Mouse (Mus musculus) testis, adult 2 months (tissue): ENCODE results near the gene Otos. TPM values are rescaled to one million over a fixed set of nuclear protein-coding genes. Genes with fewer than 3 reads are reported as not detected.
A peak's percentile ranks its signal among the peaks of the same experiment; 100 is the strongest.

ENCODE experiments used
- H3K27ac ChIP-seq: fragments of 200-500 bp; 2 replicates; pipeline ENCODE4 v1.5.1; 2012; ENCODE audit warnings: low read depth, low read length; ENCODE audit not compliant: control insufficient read depth, insufficient read depth
- H3K27me3 ChIP-seq: fragments of 200-500 bp; 2 replicates; pipeline ENCODE4 v1.6.1; 2012; ENCODE audit warnings: mild to moderate bottlenecking, low read length, moderate library complexity; ENCODE audit not compliant: control insufficient read depth, insufficient read depth
- H3K36me3 ChIP-seq: fragments of 200-500 bp; 2 replicates; pipeline ENCODE4 v1.6.1; 2012; ENCODE audit warnings: mild to moderate bottlenecking, low read length; ENCODE audit not compliant: control insufficient read depth, insufficient read depth
- H3K4me1 ChIP-seq: fragments of 200-500 bp; 2 replicates; pipeline ENCODE4 v1.6.1; 2012; ENCODE audit warnings: low read length; ENCODE audit not compliant: control insufficient read depth, insufficient read depth
- H3K4me3 ChIP-seq: fragments of 200-500 bp; 2 replicates; pipeline ENCODE4 v1.5.1; 2012; ENCODE audit warnings: low read depth, mild to moderate bottlenecking, low read length, moderate library complexity, mixed read lengths; ENCODE audit not compliant: control insufficient read depth
- CTCF ChIP-seq: fragments of 200-500 bp; IDR thresholded peaks from 2 replicates; pipeline ENCODE4 v1.5.1; 2012; ENCODE audit warnings: low read depth, mild to moderate bottlenecking, inconsistent platforms, low read length, moderate library complexity; ENCODE audit not compliant: control insufficient read depth, insufficient read depth, insufficient replicate concordance
- POLR2A ChIP-seq: fragments of 200-500 bp; IDR thresholded peaks from 2 replicates; pipeline ENCODE4 v1.6.1; 2012; ENCODE audit warnings: low read depth, mild to moderate bottlenecking, inconsistent platforms, low read length, moderate library complexity; ENCODE audit not compliant: control insufficient read depth
- polyA plus RNA-seq: library from polyadenylated mRNA; depleted of rRNA; stranded (reverse); fragments of >200 nt; gene quantifications from 2 replicates; pipeline ENCODE4 v1.2.3, GENCODE M21; 2012

Otos gene
- polyA plus RNA-seq, 1 experiment = not detected

GRCm38 (mm10) chr1:92646601-92647000, 2.0 kb downstream of the Otos start:
- Histone ChIP-seq H3K4me1 (peaks cover 11% of the 10 kb centered on the region), H3K27me3 (no peaks in the 10 kb centered on the region), H3K27ac (no peak overlapping the region), H3K36me3 (no peaks in the 10 kb centered on the region), H3K4me3 (no peak overlapping the region)
- TF ChIP-seq POLR2A (no peak), CTCF (no peak)

GRCm38 (mm10) chr1:92646111-92646510, 2.5 kb downstream of the Otos start:
- H3K4me3 ChIP-seq = no peak overlapping the region
- H3K27me3 ChIP-seq = no peaks in the 10 kb centered on the region
- TF ChIP-seq CTCF = no peak
- no peak for TF ChIP-seq POLR2A
- H3K36me3 ChIP-seq = no peaks in the 10 kb centered on the region
- no peak overlapping the region for H3K27ac ChIP-seq
- H3K4me1 ChIP-seq = peaks cover 13% of the 10 kb centered on the region

- Histone ChIP-seq H3K27ac (no peak overlapping the region), H3K4me1 (peaks cover 24% of the 10 kb centered on the region), H3K4me3 (no peak overlapping the region), H3K36me3 (no peaks in the 10 kb centered on the region), H3K27me3 (no peaks in the 10 kb centered on the region)
- TF ChIP-seq POLR2A = no peak
- no peak for TF ChIP-seq CTCF
Observed at GRCm38 (mm10) chr1:92644916-92645315, 3.7 kb downstream of the Otos start.

DNA sequence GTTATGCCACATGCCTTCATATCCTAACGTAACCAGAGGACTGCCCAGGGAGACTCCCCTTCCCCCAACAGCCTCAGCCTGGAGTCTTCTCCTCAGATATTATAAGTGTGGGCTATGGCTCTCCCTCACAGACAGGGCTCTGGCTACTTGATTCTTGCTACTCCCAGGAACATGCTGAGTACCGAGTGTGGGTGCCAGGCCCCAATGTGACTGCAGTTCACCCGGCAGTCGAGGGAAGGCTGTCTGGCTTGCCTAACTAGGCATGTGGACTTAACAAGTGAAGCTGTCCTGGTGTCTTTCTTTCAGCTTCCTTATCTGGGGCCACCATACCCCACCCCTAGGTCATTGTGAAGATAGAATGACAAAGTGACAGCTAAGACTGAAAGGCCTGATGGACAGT, 5.0 kb downstream of the Otos start:
- H3K36me3 ChIP-seq = no peaks in the 10 kb centered on the region
- no peak overlapping the region for H3K4me3 ChIP-seq
- TF ChIP-seq POLR2A = no peak
- TF ChIP-seq CTCF = no peak
- H3K27ac ChIP-seq = no peak overlapping the region
- no peaks in the 10 kb centered on the region for H3K27me3 ChIP-seq
- H3K4me1 ChIP-seq = peaks cover 24% of the 10 kb centered on the region

GRCm38 (mm10) chr1:92641514-92642272, 6.9 kb downstream of the Otos start, which contains the start of gene Cops9:
TSS of gene Cops9 (minus strand) at chr1:92641985.
- Histone ChIP-seq H3K36me3 (no peaks in the 10 kb centered on the region), H3K27ac (peak within 1 kb of the TSS; percentile 62), H3K27me3 (no peaks in the 10 kb centered on the region), H3K4me3 (peak within 1 kb of the TSS; percentile 91), H3K4me1 (peaks cover 18% of the 10 kb centered on the region)
- TF ChIP-seq CTCF = no peak
- TF ChIP-seq POLR2A = peak; percentile 89

DNA sequence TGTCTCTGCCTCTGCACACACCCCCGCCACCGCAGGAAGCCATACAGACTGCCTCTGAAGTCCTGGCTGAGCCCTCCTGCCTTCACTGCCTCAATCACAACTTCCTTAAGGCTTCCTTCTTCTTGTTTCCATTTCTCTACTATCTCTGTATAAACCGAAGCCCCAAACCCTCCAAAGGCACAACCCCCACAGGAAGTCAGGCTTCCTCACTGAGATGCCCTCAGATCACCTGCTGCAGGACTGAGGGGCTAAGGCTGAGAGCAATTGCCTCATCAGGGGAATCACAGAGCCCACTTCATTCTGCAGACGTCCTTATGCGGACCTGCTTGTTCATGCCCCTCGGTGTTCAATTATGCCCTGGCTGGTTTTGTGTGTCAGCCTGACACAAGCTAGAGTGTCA, 8.2 kb downstream of the Otos start:
- TF ChIP-seq CTCF = no peak
- TF ChIP-seq POLR2A = no peak
- H3K36me3 ChIP-seq = no peaks in the 10 kb centered on the region
- H3K4me1 ChIP-seq = peaks cover 18% of the 10 kb centered on the region
- H3K4me3 ChIP-seq = no peak overlapping the region
- H3K27me3 ChIP-seq = no peaks in the 10 kb centered on the region
- H3K27ac ChIP-seq = no peak overlapping the region

- TF ChIP-seq CTCF (no peak), POLR2A (no peak)
- Histone ChIP-seq H3K36me3 (no peaks in the 10 kb centered on the region), H3K4me1 (peaks cover 18% of the 10 kb centered on the region), H3K4me3 (no peak overlapping the region), H3K27me3 (no peaks in the 10 kb centered on the region), H3K27ac (no peak overlapping the region)
Observed at GRCm38 (mm10) chr1:92638736-92639135, 9.9 kb downstream of the Otos start.
